Mouse (Mus musculus) midbrain, embryonic 11.5 days (tissue): ENCODE results near the gene Alg9. TPM values are rescaled to one million over a fixed set of nuclear protein-coding genes. Genes with fewer than 3 reads are reported as not detected.

Experiments used
- ATAC-seq: fragments of 200-750 bp; cut with Nextera tagmentation; 2 replicates; pipeline ENCODE4 v1.8.0; 2017; ENCODE audit warnings: moderate TSS enrichment, moderate library complexity; ENCODE audit not compliant: low FRiP score
- DNase-seq: peaks from one replicate; pipeline ENCODE4 v3.0.0; 2015; ENCODE audit warnings: low spot score; ENCODE audit errors: missing footprints
- H3K27ac ChIP-seq: fragments of 300-500 bp; sonication (generic); 2 replicates; pipeline ENCODE4 v1.5.1; 2014; ENCODE audit warnings: low read depth, low read length
- H3K27me3 ChIP-seq: fragments of 300-500 bp; sonication (generic); 2 replicates; pipeline ENCODE4 v1.6.1; 2014; ENCODE audit warnings: mild to moderate bottlenecking, low read length, moderate library complexity, mixed read lengths; ENCODE audit not compliant: control insufficient read depth, insufficient read depth
- H3K36me3 ChIP-seq: fragments of 300-500 bp; sonication (generic); 2 replicates; pipeline ENCODE4 v1.6.1; 2014; ENCODE audit warnings: mild to moderate bottlenecking, low read length, moderate library complexity, mixed read lengths; ENCODE audit not compliant: control insufficient read depth, insufficient read depth
- H3K4me1 ChIP-seq: fragments of 300-500 bp; sonication (generic); 2 replicates; pipeline ENCODE4 v1.6.1; 2014; ENCODE audit warnings: low read length; ENCODE audit not compliant: control insufficient read depth, insufficient read depth
- H3K4me2 ChIP-seq: fragments of 300-500 bp; sonication (generic); 2 replicates; pipeline ENCODE4 v1.6.1; 2014; ENCODE audit warnings: mild to moderate bottlenecking, moderate library complexity
- H3K4me3 ChIP-seq: fragments of 300-500 bp; sonication (generic); 2 replicates; pipeline ENCODE4 v1.5.1; 2014; ENCODE audit warnings: low read depth, low read length
- H3K9ac ChIP-seq: fragments of 300-500 bp; sonication (generic); 2 replicates; pipeline ENCODE4 v1.6.1; 2014; ENCODE audit warnings: low read length
- H3K9me3 ChIP-seq: fragments of 300-500 bp; sonication (generic); 2 replicates; pipeline ENCODE4 v1.6.1; 2016; ENCODE audit warnings: low read length; ENCODE audit not compliant: control insufficient read depth
- WGBS: fragments of 180-500 bp; shearing (Covaris S2); extraction: QIAGEN DNeasy Blood & Tissue Kit; methylation state at CpG from one replicate; pipeline ENCODE4 v1.1.7; 2014; 5-methylcytosine and 5-hydroxymethylcytosine counted together
- polyA plus RNA-seq: library from polyadenylated mRNA; unstranded; fragments of >200 nt; fragmentation: Nextera tagmentation; extraction: Ambion mirVana; gene quantifications from 2 replicates; pipeline ENCODE4 v1.2.1, GENCODE M21; 2014

Gene Alg9
- polyA plus RNA-seq, 1 experiment from 2014 or later: 34.4 TPM

DNA sequence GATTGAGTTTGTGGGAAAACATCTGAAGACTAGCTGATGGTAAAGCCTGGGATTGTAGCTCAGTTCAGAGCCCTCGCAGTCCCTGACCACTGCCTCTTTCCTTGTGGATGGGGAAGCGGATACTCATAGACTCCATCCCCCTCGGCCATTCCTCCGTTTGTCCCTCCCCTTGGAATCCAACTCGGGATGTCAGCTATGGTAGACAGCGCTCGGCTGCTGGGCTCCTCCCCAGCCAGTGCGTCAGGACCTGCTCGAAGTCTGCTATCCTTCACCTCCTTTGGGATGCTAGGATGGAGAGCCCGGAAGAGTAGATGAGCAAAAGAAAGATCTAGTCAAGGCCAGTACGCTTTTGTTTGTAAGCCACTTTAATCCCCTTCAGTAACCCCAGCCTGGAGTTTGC lies 75.5 kb downstream of the Alg9 start:
- Histone ChIP-seq H3K9ac (no peak overlapping the region), H3K9me3 (no peaks in the 10 kb centered on the region), H3K27me3 (no peaks in the 10 kb centered on the region), H3K27ac (no peak overlapping the region), H3K4me3 (no peak overlapping the region), H3K4me1 (peaks cover 2% of the 10 kb centered on the region; the same call in 1 of the 2 replicates), H3K36me3 (no peaks in the 10 kb centered on the region), H3K4me2 (no peak overlapping the region)
- WGBS: 14% methylated on average over 11 of the region's 11 CpGs
- no peak for ATAC-seq
- DNase-seq: no peak

DNA sequence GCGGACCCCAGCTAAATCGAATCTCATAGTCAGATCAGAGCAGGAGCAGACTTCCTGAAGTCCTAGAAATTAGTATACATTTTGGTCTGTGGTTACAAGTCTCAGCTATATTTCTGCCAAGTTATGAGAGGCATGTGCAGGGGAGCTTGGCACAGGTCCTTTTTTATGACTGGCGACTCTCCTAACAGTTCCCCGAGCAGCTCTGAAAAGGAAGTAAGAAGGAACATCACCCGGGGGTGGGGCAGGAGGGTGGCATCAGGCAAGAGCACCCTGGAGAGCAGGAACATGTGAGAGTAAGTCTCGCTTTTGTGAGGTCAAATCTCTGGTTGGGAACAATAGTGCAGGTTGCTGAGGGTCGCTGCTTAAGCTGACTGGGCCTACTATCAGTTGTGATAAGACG lies 75.9 kb downstream of the Alg9 start:
- H3K4me2 ChIP-seq: no peak overlapping the region
- H3K4me3 ChIP-seq: no peak overlapping the region
- peaks cover 2% of the 10 kb centered on the region; the same call in 1 of the 2 replicates for H3K4me1 ChIP-seq
- no peaks in the 10 kb centered on the region for H3K27me3 ChIP-seq
- 42% methylated on average over 8 of the region's 8 CpGs for WGBS
- H3K9me3 ChIP-seq: no peaks in the 10 kb centered on the region
- ATAC-seq (no peak), DNase-seq (no peak)
- H3K9ac ChIP-seq: no peak overlapping the region
- no peak overlapping the region for H3K27ac ChIP-seq
- H3K36me3 ChIP-seq: no peaks in the 10 kb centered on the region

- ATAC-seq: no peak
- DNase-seq: no peak
- Histone ChIP-seq H3K9me3 (no peaks in the 10 kb centered on the region), H3K27ac (no peak overlapping the region), H3K36me3 (no peaks in the 10 kb centered on the region), H3K4me1 (peaks cover 6% of the 10 kb centered on the region), H3K4me3 (no peak overlapping the region), H3K9ac (no peak overlapping the region), H3K4me2 (no peak overlapping the region), H3K27me3 (no peaks in the 10 kb centered on the region)
- WGBS: 80% methylated on average over 17 of the region's 17 CpGs
These were observed 78.0 kb downstream of the Alg9 start for GRCm38 (mm10) chr9:50852634-50853349.

DNA sequence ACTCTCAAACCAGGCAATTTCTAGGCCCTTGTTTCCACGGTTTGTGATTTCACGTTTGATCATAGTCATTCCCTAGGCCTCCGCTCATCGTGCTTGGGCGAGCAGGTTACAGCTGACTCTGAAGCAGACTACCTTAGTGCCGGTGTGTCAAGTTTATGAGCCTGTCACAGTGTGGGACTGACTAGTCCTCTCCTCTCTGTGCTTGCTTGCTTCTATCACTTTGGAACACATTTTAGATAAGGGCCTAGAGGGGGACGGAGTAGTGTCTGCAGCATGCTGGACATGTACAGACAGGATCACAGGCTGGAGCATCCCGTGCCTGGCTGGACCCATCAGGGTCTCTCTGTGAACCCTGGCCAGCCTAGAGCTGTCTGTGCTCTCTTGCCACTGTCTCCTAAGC lies 79.6 kb downstream of the Alg9 start:
- Histone ChIP-seq H3K4me3 (no peak overlapping the region), H3K27ac (no peak overlapping the region), H3K4me1 (peaks cover 9% of the 10 kb centered on the region), H3K36me3 (no peaks in the 10 kb centered on the region), H3K27me3 (no peaks in the 10 kb centered on the region), H3K4me2 (no peak overlapping the region), H3K9ac (no peak overlapping the region), H3K9me3 (no peaks in the 10 kb centered on the region)
- no peak for ATAC-seq
- WGBS: 68% methylated on average over 8 of the region's 8 CpGs
- DNase-seq: no peak

GRCm38 (mm10) chr9:50855133-50855766 lies 80.4 kb downstream of the Alg9 start:
- H3K4me1 ChIP-seq: peaks cover 9% of the 10 kb centered on the region
- ATAC-seq (no peak), DNase-seq (peak; percentile 62)
- no peak overlapping the region for H3K9ac ChIP-seq
- no peaks in the 10 kb centered on the region for H3K27me3 ChIP-seq
- no peak overlapping the region for H3K4me3 ChIP-seq
- no peaks in the 10 kb centered on the region for H3K9me3 ChIP-seq
- no peak overlapping the region for H3K4me2 ChIP-seq
- H3K36me3 ChIP-seq: no peaks in the 10 kb centered on the region
- no peak overlapping the region for H3K27ac ChIP-seq
- 90% methylated on average over 5 of the region's 5 CpGs for WGBS

GRCm38 (mm10) chr9:50855780-50856179 lies 81.0 kb downstream of the Alg9 start:
- peak overlapping the region; percentile 65 for H3K4me2 ChIP-seq
- H3K27me3 ChIP-seq: no peaks in the 10 kb centered on the region
- peaks cover 9% of the 10 kb centered on the region for H3K4me1 ChIP-seq
- WGBS: 70% methylated on average over 5 of the region's 5 CpGs
- no peaks in the 10 kb centered on the region for H3K9me3 ChIP-seq
- H3K9ac ChIP-seq: peak overlapping the region; percentile 90; the same call in 1 of the 2 replicates
- H3K36me3 ChIP-seq: 0 out of 2 replicates have a peak, but pooled peaks cover 3% of the 10 kb centered on the region
- no peak overlapping the region for H3K4me3 ChIP-seq
- DNase-seq (no peak), ATAC-seq (no peak)
- H3K27ac ChIP-seq: no peak overlapping the region; the same call in 1 of the 2 replicates

DNA sequence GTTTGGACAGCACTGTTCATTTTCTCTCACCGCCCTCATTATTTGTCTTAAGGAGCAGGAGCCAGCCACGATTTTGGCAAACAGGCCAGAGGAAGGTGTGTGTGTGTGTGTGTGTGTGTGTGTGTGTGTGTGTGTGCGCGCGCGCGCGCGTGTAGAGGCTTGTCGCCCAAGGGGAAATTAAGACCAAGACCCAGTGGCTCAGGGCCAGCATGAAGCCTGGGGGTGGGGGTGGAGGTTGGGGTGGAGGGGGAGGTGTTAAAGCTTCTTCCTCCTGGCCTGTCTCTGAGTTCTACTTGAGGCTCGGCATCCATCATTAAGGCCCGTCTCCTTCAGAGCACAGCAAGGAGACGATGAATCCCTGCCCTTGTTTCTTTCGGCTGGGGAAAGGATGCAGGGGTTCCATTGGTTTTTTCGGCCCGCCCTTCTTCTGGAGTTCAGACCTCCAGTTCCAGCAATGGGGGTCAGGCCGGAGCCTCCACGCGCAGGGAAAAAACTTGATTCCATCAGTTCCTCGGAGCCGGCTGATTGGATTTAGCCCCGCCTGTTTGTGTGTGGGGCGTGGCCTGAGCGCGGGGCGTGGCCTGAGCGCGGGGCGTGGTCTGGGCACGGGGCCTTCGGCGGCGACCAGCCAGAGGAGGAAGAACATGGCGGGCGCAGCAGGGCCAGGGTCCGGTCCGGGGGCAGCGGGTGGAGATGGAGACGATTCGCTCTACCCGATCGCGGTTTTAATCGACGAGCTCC lies 81.7 kb downstream of the Alg9 start:
- Histone ChIP-seq H3K4me2 (peak overlapping the region; percentile 65), H3K4me3 (peak overlapping the region; percentile 91), H3K27me3 (no peaks in the 10 kb centered on the region), H3K4me1 (peaks cover 9% of the 10 kb centered on the region), H3K36me3 (peaks cover 7% of the 10 kb centered on the region; the same call in 1 of the 2 replicates), H3K9me3 (no peaks in the 10 kb centered on the region), H3K27ac (peak overlapping the region; percentile 41; the same call in 1 of the 2 replicates), H3K9ac (peak overlapping the region; percentile 90)
- ATAC-seq: peak; percentile 97
- DNase-seq: peak; percentile 100
- WGBS: 2% methylated on average over 45 of the region's 45 CpGs

DNA sequence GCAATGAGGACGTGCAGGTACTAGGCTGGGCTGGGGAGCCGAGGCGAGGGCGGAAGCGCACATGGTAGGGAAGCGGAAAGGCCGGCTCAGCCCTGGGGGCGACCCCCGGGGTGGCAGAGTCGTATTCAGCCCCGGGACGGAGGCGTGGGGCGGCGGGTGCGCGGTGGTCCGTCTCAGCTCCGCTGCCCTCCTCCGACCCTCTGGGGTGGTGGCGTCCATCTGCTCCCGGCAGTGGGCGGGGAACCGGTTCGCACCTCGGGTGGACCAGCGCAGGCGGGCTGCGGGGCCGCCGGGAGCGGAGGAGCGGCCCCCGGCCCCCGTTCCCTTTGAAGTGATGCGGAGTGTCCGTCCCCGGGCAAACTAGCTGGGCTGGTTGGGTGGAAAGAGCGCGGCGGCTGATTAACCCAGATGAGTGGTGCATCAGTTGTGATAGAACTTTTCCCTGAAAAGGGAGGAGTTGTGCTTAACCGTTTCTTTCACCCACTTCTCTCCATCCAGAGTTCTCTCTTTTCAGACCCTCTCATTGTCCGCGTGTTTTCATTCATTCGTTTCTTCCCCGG lies 82.3 kb downstream of the Alg9 start:
- Histone ChIP-seq H3K27ac (peak overlapping the region; percentile 41; the same call in 1 of the 2 replicates), H3K36me3 (peaks cover 13% of the 10 kb centered on the region), H3K4me3 (peak overlapping the region; percentile 91), H3K4me1 (peaks cover 9% of the 10 kb centered on the region), H3K9me3 (no peaks in the 10 kb centered on the region), H3K4me2 (peak overlapping the region; percentile 65), H3K27me3 (no peaks in the 10 kb centered on the region), H3K9ac (peak overlapping the region; percentile 90)
- DNase-seq (no peak), ATAC-seq (peak; percentile 86)
- under 1% methylated on average over 46 of the region's 46 CpGs for WGBS
